Mouse (Mus musculus): ENCODE measurements around the gene Rb1.

The Rb1 gene

DNA sequence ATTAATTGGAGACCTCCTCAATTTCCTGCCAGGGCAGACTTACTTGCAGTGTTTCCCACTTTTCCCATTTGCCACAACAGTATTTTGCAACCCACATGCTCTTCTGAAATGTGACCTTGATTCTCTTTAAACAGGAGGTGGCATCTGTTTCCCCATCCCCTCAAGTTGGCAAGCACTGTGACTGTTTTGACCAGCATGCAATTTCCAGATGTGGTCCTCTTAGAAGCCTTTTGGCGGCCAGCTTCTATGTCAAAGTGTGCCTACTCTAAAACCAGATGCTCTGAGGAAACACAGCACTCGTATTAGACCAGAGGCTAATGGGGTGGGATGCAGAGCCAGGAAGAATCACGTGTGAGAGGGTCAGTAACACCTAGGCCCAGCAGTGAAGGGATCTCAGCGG, 67.4 kb downstream of the Rb1 start:
- no peak for DNase-seq

DNA sequence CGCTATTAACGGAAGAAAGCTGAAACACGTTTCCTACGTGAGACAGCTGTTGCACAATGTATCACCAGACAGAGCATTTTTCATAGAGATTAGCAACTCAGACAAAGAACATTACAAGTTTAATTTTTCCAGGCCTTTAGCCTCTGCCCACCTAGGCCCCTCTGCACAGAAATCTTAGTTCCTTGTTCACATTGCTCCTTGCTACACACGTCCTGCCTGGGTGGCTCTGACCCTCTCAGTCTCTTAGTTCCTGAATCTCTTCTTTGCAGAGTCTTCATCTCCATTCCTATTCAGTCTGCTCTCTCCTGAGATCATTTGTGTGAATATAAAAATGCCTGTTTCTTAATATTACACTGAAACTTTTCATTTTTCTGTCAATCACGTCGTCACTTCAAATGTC, 68.3 kb downstream of the Rb1 start:
- DNase-seq, result no peak

DNA sequence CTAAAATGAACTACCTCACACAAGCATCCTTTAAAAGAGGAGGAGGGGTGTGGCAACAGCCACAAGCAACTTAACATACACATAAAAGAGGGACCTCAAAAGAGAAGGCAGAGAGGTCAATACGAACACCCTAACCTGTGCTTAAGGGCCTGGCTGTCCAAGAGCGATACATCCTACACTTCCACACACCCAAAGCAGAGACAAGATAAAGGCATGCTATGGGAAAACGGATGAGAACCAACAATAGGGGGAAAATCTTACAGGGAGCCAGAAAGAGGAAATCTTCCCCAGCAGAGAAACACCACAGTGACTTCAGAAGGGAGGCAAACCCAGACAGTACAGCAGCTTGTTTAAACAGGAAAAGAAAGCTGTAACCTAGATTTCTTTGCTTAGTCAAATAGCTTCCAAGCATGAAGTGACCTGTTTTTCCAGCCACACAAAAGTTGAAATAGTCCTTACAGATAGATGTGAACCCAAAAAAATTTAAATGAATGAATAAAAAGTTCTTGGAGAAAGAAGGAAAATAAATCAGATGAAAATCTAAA, 70.1 kb downstream of the Rb1 start:
- DNase-seq, result no peak

DNA sequence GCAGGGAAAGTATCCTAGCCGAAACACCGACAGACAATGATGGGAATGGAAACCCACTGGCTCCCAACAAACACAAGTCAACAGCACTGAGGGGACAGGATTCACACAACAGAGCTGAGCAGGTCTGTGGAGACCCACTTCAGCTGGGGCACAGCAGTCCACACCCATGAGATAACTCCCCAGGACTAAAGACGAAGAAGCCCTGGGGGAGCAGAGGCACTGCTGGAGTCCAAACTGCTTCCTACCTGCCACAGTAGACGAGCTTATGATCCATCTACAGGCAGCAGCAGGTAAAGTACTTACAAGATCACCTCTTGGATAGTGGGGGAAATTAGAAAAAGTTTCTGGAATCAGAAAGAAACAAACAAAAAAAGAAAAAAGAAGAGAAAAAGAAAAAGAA, 71.2 kb downstream of the Rb1 start:
- DNase-seq, result no peak

DNA sequence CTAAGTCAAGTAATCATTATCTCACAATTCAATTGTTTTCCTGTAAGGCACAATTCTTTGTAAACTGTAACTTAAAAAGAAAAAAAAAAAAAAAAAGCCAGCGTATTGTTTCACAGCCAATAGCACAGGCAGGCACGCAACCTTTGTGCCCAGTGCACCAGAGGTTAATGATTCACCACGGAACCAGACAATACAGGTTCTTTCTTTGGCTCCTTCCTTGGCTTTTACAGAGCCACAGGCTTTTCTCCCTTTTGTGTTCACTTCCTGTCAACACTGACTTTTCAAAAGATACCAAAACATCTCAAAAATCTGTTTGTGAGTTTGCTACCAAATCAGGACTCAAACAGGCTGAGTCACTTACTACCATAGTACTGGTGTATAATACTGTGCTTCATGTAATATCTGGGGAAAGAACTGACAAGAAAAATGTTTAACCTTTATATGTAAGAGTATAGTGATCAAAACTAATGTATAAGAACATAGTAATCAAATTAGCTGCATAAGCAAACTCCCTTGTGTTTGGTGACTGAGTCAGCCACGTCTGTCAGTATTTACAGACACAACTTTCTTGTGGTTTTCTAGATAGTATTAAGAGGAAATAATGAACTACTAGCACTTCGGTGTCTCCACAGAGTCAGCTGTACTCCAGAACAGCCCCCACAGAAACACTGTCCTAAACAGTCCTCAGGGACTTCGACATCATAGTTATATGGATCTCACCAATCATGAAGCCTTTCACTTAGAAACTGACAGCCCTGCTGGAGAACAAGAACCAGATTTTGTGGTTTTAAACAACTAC, 72.0 kb downstream of the Rb1 start:
- DNase-seq, result no peak

DNA sequence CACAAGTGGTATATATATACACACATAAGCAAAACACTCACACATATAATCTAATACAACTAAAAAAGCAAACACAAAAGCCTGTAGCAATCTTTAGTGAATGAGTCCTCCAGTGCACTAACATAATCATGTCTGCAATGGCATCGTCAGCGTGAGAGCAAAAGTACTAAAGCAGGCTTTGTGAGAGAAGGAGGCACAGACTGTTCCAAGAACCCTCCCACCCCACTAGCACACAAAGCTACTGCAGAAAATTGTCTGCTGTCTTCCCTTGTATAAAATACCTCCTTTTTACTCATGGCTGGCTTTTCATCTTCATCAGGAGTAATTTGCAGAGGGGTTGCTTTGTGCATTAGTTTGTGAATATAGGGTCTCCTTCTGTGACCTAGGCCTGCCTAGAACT, 73.3 kb downstream of the Rb1 start:
- no peak for DNase-seq

DNA sequence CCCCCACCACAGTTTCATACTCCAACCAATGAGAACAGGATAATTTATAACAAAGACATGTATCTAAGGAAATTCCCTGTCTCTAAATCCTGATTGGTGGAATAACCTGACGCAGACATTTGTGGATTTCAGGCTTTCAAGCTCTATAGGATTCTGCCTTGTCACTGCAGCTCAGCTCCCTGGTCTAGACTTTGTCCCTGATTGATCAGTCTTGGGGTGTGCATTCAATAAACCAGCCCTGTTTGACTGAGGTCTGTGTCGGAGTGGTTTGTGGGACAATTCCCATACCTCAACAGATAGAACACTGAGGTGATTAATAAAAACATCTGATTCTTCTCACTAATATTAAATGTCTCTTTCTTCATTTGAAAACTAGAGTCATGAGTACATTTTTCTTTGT, 75.6 kb downstream of the Rb1 start:
- no peak for DNase-seq

DNA sequence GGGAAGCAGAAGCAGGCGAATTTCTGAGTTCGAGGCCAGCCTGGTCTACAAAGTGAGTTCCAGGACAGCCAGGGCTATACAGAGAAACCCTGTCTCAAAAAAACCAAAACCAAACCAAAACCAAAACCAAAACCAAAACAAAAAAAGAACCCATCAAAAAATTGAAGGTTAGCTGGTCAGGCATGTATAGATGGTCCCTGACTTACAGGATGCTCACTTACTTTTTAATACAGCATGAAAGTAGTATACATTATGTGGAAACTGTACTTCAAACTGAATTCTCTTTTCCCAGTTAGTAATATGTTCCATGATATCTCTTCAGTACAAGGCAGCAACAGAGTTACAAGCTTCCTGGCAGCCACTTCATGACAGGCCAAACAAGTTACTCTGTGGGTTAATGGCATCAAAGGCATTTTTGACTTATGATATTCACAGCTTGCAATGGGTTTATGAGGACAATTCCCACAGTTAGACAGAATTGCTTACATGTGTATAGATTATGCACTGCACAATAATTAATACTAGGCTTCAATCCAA, 81.5 kb downstream of the Rb1 start:
- DNase-seq, result no peak

DNA sequence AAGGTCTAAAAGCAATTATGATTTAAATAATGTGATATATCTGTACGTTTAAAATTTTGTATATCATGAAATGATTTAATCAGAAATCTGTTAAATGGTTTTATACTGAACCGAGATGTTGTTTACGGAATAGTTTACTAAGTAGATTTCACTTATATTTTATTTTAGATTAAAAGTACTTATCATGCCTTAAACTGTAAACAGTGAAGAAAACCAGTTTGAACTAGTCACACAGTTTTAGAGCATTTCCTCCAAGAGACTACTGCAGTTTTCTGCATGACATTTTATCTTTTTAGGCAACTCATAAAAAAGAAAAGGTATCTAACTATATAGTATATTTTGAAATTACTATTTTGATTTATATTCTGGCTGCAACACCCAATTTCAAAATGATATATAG, 85.8 kb downstream of the Rb1 start:
- no peak for DNase-seq

DNA sequence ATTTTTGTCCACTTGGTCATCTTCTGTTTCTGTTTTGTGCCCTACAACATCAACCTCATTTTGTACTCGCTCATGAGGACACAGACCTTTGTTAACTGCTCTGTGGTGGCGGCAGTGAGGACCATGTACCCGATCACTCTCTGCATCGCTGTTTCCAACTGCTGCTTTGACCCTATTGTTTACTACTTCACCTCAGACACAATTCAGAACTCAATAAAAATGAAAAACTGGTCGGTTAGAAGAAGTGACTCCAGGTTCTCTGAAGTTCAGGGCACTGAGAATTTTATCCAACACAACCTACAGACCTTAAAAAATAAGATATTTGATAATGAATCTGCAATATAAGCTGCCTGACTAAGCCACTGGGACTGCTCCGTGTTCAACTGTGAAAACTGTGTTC, 86.3 kb downstream of the Rb1 start:
- DNase-seq, result no peak

DNA sequence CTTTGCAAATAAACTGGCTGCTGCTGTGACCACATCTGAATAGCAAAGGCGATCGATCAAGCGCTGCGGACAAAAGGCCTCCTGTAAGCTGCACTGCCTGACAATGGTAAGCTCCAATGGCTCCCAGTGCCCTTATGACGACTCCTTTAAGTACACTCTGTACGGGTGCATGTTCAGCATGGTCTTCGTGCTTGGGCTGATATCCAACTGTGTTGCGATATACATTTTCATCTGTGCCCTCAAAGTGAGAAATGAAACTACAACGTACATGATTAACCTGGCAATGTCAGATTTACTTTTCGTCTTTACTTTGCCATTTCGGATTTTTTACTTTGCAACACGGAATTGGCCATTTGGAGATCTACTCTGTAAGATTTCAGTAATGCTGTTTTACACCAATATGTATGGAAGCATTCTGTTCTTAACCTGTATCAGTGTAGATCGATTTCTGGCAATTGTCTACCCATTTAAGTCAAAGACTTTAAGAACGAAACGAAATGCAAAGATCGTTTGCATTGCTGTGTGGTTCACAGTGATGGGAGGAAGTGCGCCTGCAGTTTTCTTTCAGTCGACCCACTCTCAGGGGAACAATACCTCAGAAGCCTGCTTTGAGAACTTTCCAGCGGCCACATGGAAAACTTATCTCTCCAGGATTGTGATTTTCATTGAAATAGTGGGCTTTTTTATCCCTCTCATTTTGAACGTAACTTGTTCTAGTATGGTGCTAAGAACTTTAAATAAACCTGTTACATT, 86.9 kb downstream of the Rb1 start:
- no peak for DNase-seq

DNA sequence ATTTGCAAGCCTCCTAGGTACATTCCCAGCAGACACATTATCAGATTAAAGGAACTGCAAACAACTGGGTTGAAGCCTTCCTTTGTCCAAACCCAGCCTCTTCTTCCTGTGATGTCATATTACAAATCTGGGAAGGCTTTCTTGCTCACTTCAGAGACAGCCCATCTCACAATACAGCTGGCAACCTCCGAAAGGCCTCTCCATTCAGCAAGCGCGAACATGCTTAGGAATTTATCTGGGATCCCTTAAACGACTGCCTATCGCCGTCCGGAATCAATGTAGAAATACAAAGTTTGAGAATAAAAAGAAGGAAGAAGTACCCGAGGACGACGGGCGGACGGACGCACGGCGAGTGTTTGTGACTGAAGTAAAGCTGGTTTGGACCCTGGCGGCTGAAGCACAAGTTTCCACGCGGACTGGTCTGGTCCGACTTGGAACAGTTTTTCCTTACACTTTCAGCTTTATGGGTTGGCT, 87.7 kb downstream of the Rb1 start, which contains the start of gene Lpar6:
Gene Lpar6, plus strand, starts transcription at position 48 of the 474 bp plus-strand sequence.
- no peak for DNase-seq

DNA sequence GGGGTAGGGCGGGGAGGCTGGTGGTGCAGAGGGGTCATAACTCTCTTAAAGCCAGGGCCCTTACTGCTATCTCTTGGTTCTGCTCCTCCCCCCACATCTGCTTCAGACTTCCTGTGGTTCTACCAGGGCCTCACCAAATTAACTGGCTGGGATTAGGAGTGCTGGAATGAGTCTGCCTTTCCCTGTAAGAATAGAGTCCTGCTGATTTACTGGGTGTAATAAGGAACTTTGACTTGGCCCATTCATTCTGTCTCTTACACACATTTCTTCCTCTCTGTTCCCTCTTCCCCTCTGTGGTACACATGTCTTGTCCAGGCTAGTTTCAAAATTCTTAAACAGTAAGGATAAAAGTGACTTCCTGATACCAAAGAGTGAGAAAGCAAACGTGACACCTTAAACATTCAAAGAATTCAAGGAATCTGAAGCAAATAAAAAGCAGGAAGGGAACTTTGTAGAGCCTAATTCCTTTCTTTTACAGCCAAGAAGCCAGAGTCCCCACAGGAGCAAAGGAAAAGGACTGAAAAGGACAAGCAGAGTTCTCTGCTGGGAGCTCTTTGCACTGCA, 91.1 kb downstream of the Rb1 start:
- DNase-seq, result no peak

DNA sequence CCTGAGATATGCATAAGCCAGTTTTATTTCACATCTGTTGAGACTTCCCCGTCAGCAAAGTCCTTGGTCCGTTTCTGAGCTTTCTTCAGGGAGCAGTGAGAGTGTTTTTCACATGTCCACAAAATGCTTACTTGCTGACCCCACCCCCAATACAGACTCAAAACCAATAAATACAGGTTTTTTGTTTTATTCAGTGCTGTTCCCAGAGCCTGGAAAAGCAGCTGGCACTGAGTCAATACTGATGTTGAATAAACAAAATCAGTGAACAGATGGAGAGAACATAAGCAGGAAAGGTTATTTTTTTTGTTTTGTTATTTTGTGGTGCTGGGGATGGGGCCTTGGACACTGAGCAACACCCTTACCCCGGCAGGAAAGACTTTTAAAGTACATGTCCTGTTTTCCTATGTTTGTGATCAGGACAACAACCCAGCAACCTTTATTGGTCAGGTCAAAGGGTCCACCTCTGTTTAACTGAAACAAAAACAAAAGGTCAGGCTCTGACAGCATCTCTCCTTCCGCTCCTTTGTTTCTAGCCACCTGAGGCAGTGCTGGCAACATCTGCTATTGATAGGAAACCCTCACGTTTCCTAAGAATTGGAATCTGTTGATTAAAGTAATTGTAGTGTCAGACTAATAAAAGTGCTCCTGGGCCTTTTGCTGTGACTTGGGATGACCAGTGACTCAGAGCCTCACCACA, 94.2 kb downstream of the Rb1 start:
- DNase-seq, result no peak

DNA sequence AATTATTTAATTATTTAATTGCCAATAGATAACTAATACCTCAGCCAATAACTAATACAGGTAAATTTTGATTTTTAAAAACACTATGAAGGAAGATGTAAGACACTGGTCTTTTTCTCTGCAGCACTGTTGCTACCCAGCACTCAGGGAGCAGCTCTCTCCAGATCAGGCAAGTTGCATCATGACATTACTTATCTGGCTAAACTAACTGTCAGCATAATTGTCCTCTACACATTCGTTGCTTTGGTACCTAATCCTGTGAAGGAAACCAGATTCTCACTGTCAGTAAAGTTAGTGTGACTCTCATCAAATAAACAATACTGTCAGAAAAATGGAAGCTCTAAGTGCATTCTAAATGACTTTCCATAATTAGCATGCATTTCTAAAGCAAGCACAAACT, 98.8 kb downstream of the Rb1 start:
- no peak for DNase-seq

DNA sequence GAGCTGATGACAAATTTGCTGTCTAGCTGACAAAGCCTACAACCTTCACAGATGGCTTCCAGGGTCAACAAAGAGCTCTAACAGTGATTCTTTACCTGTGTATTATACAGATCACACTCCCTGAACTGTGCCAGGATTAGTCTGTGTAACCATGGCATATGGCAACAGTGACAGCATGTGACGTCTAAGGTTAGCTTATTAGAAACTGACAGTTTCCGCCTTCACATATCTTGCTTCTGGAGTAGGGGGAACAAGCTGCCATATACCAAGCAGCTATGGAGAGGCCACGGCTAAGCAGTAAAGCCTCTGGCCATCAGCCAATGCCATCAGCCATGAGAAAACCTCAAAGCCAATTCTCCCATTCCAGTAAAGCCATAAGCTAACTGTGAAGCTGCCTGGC, 99.3 kb downstream of the Rb1 start:
- DNase-seq, result peak; percentile 39

DNA sequence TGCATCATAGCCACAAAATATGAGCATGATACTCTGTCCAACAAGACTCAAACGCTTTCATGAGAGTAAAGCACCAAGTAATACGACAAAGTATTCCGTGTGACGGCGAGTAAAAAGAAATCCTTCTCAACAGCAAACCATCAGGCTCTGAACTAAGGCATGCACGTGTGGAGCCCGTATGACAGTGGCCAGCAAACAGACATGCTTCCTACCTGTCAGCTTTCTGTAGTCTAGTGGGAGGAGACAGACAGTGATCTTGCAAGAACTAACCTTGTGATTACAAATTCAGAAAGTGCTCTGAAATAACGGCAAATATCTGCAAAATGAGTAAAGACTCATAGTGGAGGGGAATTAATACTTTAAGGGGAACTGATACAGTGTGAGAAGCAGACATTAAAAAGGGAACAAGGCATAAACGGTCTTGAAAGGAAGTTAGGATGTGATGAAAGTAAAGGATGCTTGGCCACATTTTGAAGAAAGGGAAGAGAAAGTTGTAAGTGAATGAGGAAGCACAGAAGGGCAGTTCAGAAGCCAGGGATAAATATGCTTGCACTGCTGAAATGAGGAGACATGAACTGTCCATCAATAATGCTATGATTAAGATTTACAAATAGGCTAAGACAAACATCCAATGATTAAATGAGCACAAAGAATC, 103.2 kb downstream of the Rb1 start:
- DNase-seq, result no peak

DNA sequence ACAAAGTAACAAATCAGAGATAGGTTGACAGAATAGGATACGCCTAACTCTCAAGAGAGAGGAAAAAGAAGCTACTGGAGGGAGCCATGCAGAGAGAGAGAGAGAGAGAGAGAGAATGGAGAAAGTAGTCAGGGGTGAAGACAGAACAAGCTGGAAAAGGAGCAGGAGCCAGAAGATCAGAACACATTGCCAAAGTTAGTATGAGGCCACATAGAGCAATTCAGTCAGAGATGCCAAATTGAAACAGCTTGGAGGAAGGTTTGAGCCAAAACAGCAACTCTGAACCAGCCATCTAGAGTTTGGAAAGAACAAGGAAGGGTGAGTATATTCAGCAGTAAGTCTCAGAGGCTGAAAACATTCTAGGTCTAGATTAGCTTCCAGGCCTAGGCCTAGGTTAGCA, 108.6 kb downstream of the Rb1 start:
- peak; percentile 46 for DNase-seq

DNA sequence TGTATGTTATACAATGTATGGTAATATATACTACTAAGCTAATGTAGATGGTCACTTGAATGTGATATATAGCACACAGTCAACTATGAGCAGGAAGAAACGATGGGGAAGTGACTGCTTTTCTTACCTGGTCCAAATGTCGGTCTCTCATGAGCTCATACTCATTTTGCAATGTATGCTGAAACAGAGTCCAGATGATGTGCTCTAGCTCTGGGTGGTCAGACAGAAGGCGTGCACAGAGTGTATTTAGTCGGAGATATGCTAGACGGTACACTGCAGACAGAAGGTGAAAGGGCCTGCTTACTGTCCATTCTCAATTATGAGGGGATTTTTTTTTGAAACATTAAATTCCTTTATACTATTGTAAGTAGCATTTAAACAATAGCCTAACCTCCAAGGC, 114.1 kb downstream of the Rb1 start:
- DNase-seq, result no peak

DNA sequence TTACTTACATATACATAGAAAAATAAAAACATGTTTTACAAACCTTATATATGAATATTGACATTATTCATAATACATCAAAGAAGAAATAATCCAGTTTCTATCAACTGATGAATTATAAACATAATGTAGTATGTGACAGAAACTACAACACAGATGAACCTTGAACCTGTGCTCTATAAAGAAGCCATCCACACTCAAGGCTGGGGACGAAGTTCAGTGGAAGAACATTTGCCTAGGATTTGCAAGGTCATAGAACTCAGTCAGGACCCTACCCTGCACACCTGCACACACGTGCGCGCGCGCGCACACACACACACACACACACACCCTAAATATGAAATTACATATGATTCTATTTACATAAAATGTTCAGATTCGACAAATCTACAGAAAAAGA, 115.4 kb downstream of the Rb1 start:
- no peak for DNase-seq

DNA sequence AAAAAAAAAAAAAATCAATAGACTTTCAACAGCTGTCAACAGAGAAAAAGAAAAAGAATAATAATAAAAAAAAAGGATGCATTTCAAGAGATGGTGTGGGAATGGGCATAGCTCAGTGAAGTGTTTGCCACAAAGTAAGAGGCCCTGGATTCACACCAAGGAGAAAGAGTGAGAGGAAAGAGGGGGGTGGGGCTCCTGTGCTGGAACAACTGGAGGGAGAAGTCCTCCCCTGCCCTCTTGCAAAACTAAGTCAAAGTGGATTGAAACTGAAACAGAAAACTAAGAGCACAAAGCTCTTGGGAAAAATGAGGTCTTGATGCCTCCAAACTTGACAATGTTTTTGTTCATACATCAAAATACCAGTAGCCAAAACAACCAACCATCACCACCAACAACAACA, 116.4 kb downstream of the Rb1 start:
- DNase-seq, result no peak

DNA sequence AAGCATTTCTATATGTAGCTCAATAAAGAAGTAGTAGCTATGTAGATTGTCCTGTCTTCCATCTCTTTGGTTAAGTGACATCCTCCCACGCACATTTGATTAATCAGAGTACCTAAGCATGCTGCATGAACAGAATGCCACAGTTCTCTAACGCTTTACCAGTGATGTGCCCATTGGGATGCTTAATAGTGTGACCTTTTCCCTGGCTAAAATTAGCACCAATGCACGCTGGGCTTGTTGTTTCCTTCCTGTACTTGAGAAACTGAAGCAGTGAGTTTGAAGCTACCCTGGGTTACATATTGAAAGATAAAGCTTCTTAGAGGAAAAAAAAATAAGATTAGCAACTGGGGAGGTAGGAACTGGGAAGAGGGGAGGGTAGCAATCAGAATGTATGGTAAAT, 121.6 kb downstream of the Rb1 start:
- peak; percentile 15 for DNase-seq
